Mouse (Mus musculus) heart, postnatal 0 days (tissue): ENCODE measurements at regions not wholly inside any gene's neighbourhood (a gene's known extent, or its start where the extent isn't known, plus 50 kb on each side); places are given as distances from the start of the nearest gene placed in this dataset.
A peak's percentile ranks its signal among the peaks of the same experiment; 100 is the strongest.

Experiments
- ATAC-seq: fragments of 200-750 bp; cut with Nextera tagmentation; 2 replicates; pipeline ENCODE4 v1.8.0; 2017; ENCODE audit warnings: low read depth, moderate number of reproducible peaks, moderate library complexity; ENCODE audit not compliant: insufficient read depth
- DNase-seq: peaks from one replicate; pipeline ENCODE4 v3.0.0-alpha.2; 2016; ENCODE audit warnings: low spot score
- H3K27ac ChIP-seq: fragments of 300-500 bp; sonication (generic); 2 replicates; pipeline ENCODE4 v1.5.1; 2014; ENCODE audit warnings: low read depth, mild to moderate bottlenecking
- H3K27me3 ChIP-seq: fragments of 300-500 bp; sonication (generic); 2 replicates; pipeline ENCODE4 v1.6.1; 2014; ENCODE audit warnings: low read length, mixed read lengths; ENCODE audit not compliant: control insufficient read depth, insufficient read depth
- H3K36me3 ChIP-seq: fragments of 300-500 bp; sonication (generic); replicated peaks from 2 replicates; pipeline ENCODE4 v1.6.1; 2014; ENCODE audit warnings: low read length, mixed read lengths; ENCODE audit not compliant: control insufficient read depth, insufficient read depth
- H3K4me1 ChIP-seq: fragments of 300-500 bp; sonication (generic); 2 replicates; pipeline ENCODE4 v1.6.1; 2014; ENCODE audit warnings: antibody characterized with exemption; ENCODE audit not compliant: control insufficient read depth, insufficient read depth
- H3K4me2 ChIP-seq: fragments of 300-500 bp; sonication (generic); 2 replicates; pipeline ENCODE4 v1.6.1; 2014; ENCODE audit warnings: low read depth, mild to moderate bottlenecking, low read length, moderate library complexity
- H3K4me3 ChIP-seq: fragments of 300-500 bp; sonication (generic); 2 replicates; pipeline ENCODE4 v1.5.1; 2014; ENCODE audit warnings: low read depth, low read length
- H3K9ac ChIP-seq: fragments of 300-500 bp; sonication (generic); replicated peaks from 2 replicates; pipeline ENCODE4 v1.6.1; 2014; ENCODE audit warnings: low read depth, low read length, mixed read lengths
- H3K9me3 ChIP-seq: fragments of 300-500 bp; sonication (generic); replicated peaks from 2 replicates; pipeline ENCODE4 v1.6.1; 2016; ENCODE audit warnings: low read length; ENCODE audit not compliant: control insufficient read depth
- CTCF ChIP-seq: IDR thresholded peaks from 2 replicates; pipeline ENCODE4 v1.5.1; 2016; ENCODE audit warnings: antibody characterized with exemption, control low read depth, low read depth
- EP300 ChIP-seq: IDR thresholded peaks from 2 replicates; pipeline ENCODE4 v1.6.1; 2016; ENCODE audit warnings: antibody characterized with exemption, low read depth
- WGBS: fragments of 180-500 bp; shearing (Covaris S2); extraction: QIAGEN DNeasy Blood & Tissue Kit; methylation state at CpG from one replicate; pipeline ENCODE4 v1.1.7; 2014; 5-methylcytosine and 5-hydroxymethylcytosine counted together

DNA sequence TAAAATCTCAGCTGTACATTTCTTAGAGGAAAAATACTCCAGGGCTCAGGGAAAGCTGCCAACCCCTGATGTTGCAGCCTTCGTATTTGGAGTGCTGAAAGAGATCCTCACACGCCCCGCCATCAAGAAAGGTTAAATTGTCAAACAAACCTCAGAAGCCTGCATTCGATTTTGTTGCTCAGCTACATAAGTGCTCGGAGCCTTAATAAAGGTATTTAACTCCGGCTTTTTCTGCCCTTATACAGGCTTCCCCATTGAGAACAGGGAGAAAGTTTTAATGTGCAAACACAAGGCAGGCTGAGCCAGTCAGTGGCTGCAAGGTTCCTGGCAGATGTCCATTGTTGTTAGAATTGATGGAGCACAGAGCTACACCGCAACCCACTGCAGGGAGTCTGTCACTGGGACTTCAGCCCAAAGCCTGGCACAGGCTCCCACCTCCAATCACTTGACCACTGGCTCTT lies 107.0 kb upstream of the Tmc3 start:
- no peak overlapping the region for H3K27ac ChIP-seq
- H3K4me3 ChIP-seq, result no peak overlapping the region
- TF ChIP-seq EP300 (no peak), CTCF (no peak)
- DNase-seq, result no peak
- H3K36me3 ChIP-seq, result no peaks in the 10 kb centered on the region
- peak overlapping the region; percentile 28; the same call in 1 of the 2 replicates for H3K4me2 ChIP-seq
- no peaks in the 10 kb centered on the region for H3K27me3 ChIP-seq
- H3K4me1 ChIP-seq, result peaks cover 5% of the 10 kb centered on the region
- no peaks in the 10 kb centered on the region for H3K9me3 ChIP-seq
- no peak for ATAC-seq
- no peak overlapping the region for H3K9ac ChIP-seq
- 18% methylated on average over 7 of the region's 7 CpGs for WGBS

DNA sequence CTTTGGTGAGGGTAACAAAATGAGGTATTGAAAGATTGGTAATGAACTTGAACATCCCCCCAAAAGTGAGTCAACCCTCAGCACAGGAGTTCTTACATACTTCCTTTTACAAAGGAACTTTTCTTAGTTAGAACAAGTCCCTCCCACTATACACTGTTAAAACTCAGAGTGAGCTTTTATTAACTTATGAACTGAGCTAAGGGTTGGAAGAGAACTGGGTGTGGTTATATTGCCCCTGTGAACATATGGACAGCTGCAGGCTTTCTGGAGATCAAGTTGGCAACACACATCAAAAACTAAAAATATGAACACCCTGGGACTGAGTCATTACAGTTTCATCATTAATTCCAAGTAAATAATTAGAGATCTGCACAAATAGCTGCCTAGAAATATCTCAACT lies 103.1 kb upstream of the Tmc3 start:
- Histone ChIP-seq H3K36me3 (no peaks in the 10 kb centered on the region), H3K9me3 (no peaks in the 10 kb centered on the region), H3K4me1 (peaks cover 4% of the 10 kb centered on the region; the same call in 1 of the 2 replicates), H3K4me2 (no peak overlapping the region), H3K4me3 (no peak overlapping the region), H3K9ac (no peak overlapping the region), H3K27me3 (no peaks in the 10 kb centered on the region), H3K27ac (no peak overlapping the region)
- TF ChIP-seq EP300 (no peak), CTCF (no peak)
- ATAC-seq (no peak), DNase-seq (no peak)

DNA sequence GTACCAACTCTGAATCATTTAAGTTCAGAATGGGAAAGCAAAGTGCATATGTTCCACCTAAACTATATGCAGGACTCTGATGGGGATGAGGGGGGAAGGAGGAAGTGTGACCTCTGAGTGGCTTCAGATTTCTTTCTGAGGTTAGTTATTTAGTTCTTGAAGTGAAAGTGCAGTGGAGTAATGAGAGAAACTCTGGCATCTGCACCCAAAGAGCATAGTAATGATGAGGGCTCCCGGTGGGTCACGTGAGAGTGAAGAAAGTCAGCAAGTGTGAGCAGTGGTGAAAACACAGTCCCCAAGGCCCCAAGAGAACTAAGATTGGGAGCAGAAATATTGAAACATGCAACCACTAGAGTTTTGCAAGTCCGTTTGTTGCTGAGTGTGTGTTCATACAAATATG lies 102.5 kb upstream of the Tmc3 start:
- Histone ChIP-seq H3K4me2 (no peak overlapping the region), H3K4me1 (peaks cover 4% of the 10 kb centered on the region; the same call in 1 of the 2 replicates), H3K9me3 (no peaks in the 10 kb centered on the region), H3K36me3 (no peaks in the 10 kb centered on the region), H3K9ac (no peak overlapping the region), H3K27me3 (no peaks in the 10 kb centered on the region), H3K4me3 (no peak overlapping the region), H3K27ac (no peak overlapping the region)
- TF ChIP-seq CTCF (no peak), EP300 (no peak)
- WGBS, result 67% methylated on average over 3 of the region's 3 CpGs
- ATAC-seq, result no peak
- DNase-seq, result no peak

DNA sequence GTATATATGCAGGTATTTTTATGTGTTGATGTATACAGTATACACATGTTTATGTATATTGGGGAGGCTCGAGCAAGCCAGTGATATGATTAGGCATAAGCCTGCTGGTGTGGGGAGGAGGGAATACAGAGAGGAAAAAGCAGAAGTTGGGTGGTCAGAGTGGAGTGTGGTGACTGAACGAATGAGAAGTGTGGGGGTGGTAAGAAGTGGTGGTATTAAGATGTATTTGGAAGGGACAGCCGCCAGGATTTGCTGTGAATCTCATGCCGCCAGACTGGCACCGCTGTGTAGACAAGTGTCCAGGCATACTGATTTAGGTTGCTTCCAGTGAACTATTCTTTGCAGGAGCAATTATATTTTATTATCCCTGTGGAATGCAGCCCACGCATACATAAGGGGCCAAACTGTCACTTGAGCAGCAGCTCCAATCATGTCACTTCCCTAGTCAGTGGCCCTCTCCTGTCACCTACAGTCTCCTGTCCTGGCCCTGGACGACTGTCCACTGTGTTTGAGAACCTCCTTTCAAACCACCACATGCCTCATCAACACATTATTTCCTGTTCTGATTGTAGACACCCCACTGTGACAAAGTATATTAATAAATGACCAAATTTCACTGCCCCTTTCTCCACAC lies 101.9 kb upstream of the Tmc3 start:
- Histone ChIP-seq H3K9ac (no peak overlapping the region), H3K9me3 (no peaks in the 10 kb centered on the region), H3K27me3 (no peaks in the 10 kb centered on the region), H3K4me2 (no peak overlapping the region), H3K4me1 (0 out of 2 replicates have a peak, but pooled peaks cover 4% of the 10 kb centered on the region), H3K4me3 (no peak overlapping the region), H3K27ac (no peak overlapping the region), H3K36me3 (no peaks in the 10 kb centered on the region)
- DNase-seq (no peak), ATAC-seq (no peak)
- TF ChIP-seq CTCF, result no peak
- no peak for TF ChIP-seq EP300
- WGBS, result 55% methylated on average over 7 of the region's 7 CpGs

DNA sequence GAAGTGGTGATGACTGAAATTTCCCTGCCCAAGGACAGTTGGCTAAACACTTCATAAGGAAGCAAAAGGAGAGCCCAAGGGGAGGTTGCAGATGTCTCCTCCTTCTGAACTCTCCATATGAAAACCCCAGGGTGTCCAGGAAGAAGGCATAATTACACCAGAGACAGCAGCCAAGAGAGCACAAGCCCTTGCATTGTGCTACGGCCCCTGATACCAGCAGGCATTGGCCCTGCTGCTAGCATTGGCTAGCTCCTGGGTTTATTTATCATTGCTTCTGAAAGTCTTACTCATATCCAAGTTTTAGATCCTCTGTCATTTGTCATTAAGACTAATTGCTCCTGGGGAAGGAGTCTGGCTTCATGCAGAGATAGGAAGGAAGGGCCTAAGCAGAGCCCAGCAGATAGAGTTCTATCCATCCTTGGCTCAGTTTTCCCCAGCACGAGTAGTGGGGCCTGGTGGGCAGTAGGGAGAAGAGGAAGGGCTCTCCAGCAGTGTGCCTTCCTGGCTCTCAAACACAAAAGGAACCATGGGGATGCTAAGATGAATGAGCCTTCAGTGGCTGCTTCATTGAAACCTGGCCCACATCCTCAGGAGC lies 98.5 kb upstream of the Tmc3 start:
- no peaks in the 10 kb centered on the region for H3K36me3 ChIP-seq
- no peak overlapping the region for H3K4me3 ChIP-seq
- ATAC-seq (no peak), DNase-seq (no peak)
- 0 out of 2 replicates have a peak, but pooled peaks cover 4% of the 10 kb centered on the region for H3K4me1 ChIP-seq
- no peak for TF ChIP-seq CTCF
- no peak for TF ChIP-seq EP300
- H3K9ac ChIP-seq, result no peak overlapping the region
- no peak overlapping the region for H3K4me2 ChIP-seq
- H3K9me3 ChIP-seq, result no peaks in the 10 kb centered on the region
- no peak overlapping the region for H3K27ac ChIP-seq
- WGBS, result 49% methylated on average over 2 of the region's 2 CpGs
- H3K27me3 ChIP-seq, result no peaks in the 10 kb centered on the region

DNA sequence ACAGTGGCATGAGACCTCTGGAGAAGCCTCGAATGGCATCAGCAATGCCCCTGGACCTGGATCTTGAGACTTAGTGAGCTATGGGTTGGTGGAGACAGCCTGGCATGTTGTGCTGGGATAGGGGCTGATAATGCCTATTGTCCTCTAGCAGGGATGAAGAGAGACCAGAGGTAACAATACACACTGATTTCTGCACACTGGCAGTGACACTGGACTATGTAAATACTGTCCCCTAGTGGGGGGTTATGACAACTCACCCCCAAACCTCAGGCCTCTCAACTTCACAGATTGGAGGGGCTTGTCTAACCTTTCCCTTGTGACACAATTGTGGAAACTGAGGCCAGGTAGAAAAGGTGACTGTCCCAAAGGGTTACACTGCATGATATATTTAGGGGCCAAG lies 94.9 kb upstream of the Tmc3 start:
- Histone ChIP-seq H3K4me1 (no peaks in the 10 kb centered on the region), H3K4me2 (no peak overlapping the region), H3K27me3 (no peaks in the 10 kb centered on the region), H3K4me3 (no peak overlapping the region), H3K27ac (no peak overlapping the region), H3K9ac (no peak overlapping the region), H3K9me3 (no peaks in the 10 kb centered on the region), H3K36me3 (no peaks in the 10 kb centered on the region)
- ATAC-seq, result no peak
- WGBS, result 38% methylated on average over 1 of the region's 1 CpGs
- DNase-seq, result peak; percentile 33
- TF ChIP-seq CTCF, result peak; percentile 86
- no peak for TF ChIP-seq EP300
